Mouse (Mus musculus) heart, embryonic 13.5 days (tissue): ENCODE data around the gene Gzmb. TPM values are rescaled to one million over a fixed set of nuclear protein-coding genes. Genes with fewer than 3 reads are reported as not detected.
"Not testable (repeated sequence)": the region's sequence is repeated elsewhere in the genome, so short reads cannot be mapped to it uniquely, and the experiment has no call there.

ENCODE experiments used
- ATAC-seq: fragments of 200-750 bp; cut with Nextera tagmentation; 2 replicates; pipeline ENCODE4 v1.8.0; 2017; ENCODE audit warnings: moderate TSS enrichment; ENCODE audit not compliant: insufficient number of reproducible peaks, low FRiP score, low TSS enrichment; ENCODE audit errors: extremely low read depth
- H3K27ac ChIP-seq: fragments of 300-500 bp; sonication (generic); replicated peaks from 2 replicates; pipeline ENCODE4 v1.5.1; 2015; ENCODE audit warnings: moderate library complexity, mild to moderate bottlenecking, inconsistent platforms
- H3K27me3 ChIP-seq: fragments of 300-500 bp; sonication (generic); replicated peaks from 2 replicates; pipeline ENCODE4 v1.6.1; 2015; ENCODE audit warnings: mild to moderate bottlenecking, inconsistent platforms
- H3K36me3 ChIP-seq: fragments of 300-500 bp; sonication (generic); 2 replicates; pipeline ENCODE4 v1.6.1; 2015; ENCODE audit warnings: mild to moderate bottlenecking, inconsistent platforms
- H3K4me1 ChIP-seq: fragments of 300-500 bp; sonication (generic); 2 replicates; pipeline ENCODE4 v1.6.1; 2015; ENCODE audit warnings: inconsistent platforms
- H3K4me2 ChIP-seq: fragments of 300-500 bp; sonication (generic); 2 replicates; pipeline ENCODE4 v1.6.1; 2015; ENCODE audit warnings: inconsistent platforms, mild to moderate bottlenecking, moderate library complexity
- H3K4me3 ChIP-seq: fragments of 300-500 bp; sonication (generic); 2 replicates; pipeline ENCODE4 v1.5.1; 2015; ENCODE audit warnings: moderate library complexity, mild to moderate bottlenecking, inconsistent platforms
- H3K9ac ChIP-seq: fragments of 300-500 bp; sonication (generic); 2 replicates; pipeline ENCODE4 v1.6.1; 2015; ENCODE audit warnings: inconsistent platforms, mild to moderate bottlenecking, moderate library complexity
- H3K9me3 ChIP-seq: fragments of 300-500 bp; sonication (generic); 2 replicates; pipeline ENCODE4 v1.6.1; 2016; ENCODE audit warnings: inconsistent platforms
- WGBS: fragments of 180-500 bp; shearing (Covaris S2); methylation state at CpG from one replicate; pipeline ENCODE4 v1.1.7; 2015; ENCODE audit warnings: mixed read lengths; 5-methylcytosine and 5-hydroxymethylcytosine counted together
- polyA plus RNA-seq: library from polyadenylated mRNA; unstranded; fragments of >200 nt; fragmentation: Nextera tagmentation; extraction: Ambion mirVana; gene quantifications from 2 replicates; pipeline ENCODE4 v1.2.1, GENCODE M21; 2015

Gzmb gene
- 0.23 TPM in 1 of 2 replicates, not detected in the other for polyA plus RNA-seq

DNA sequence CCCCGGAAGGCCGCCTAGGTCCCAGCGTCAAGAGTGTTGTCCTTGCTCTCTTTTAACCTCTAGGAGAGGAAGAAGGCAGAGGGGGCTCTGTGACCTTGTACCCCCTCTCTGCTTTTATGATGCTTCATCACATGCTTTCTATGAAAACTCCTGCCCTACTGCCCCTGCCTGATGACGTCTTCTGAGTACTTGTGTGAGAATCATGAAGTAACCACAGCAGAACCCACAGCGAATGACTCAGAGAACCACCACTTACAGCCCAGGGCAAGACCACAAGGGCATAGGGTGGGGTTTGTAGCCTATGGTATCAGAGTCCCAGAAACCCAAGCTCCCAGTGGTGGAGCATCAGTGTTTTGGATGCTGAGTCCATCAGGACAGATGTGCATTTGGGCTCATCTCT is at the start of gene Gzmb:
TSS of gene Gzmb (minus strand) at position 108 of the 400 bp plus-strand sequence.
- Histone ChIP-seq H3K9ac (no peak within 1 kb of the TSS), H3K27ac (no peak within 1 kb of the TSS), H3K9me3 (no peaks in the 10 kb centered on the region), H3K4me3 (no peak within 1 kb of the TSS), H3K27me3 (no peaks in the 10 kb centered on the region), H3K4me1 (no peaks in the 10 kb centered on the region), H3K4me2 (no peak within 1 kb of the TSS), H3K36me3 (no peaks in the 10 kb centered on the region)
- ATAC-seq = no peak
- 80% methylated on average over 5 of the region's 5 CpGs for WGBS

- not testable (repeated sequence) for H3K9me3 ChIP-seq, ATAC-seq, H3K4me1 ChIP-seq, H3K27me3 ChIP-seq, H3K4me3 ChIP-seq, H3K9ac ChIP-seq, H3K27ac ChIP-seq, H3K36me3 ChIP-seq, H3K4me2 ChIP-seq
These were observed 49.7 kb upstream of the Gzmb start for GRCm38 (mm10) chr14:56311801-56312200.

- Histone ChIP-seq H3K36me3 (no peaks in the 10 kb centered on the region), H3K4me2 (no peak overlapping the region), H3K27me3 (no peaks in the 10 kb centered on the region), H3K4me3 (no peak overlapping the region), H3K9ac (no peak overlapping the region), H3K4me1 (no peaks in the 10 kb centered on the region), H3K9me3 (no peaks in the 10 kb centered on the region), H3K27ac (no peak overlapping the region)
- no peak for ATAC-seq
- WGBS = 70% methylated on average over 9 of the region's 9 CpGs
These were observed 48.2 kb upstream of the Gzmb start for GRCm38 (mm10) chr14:56310238-56310637.

- under 1% methylated on average over 4 of the region's 4 CpGs for WGBS
- Histone ChIP-seq H3K36me3 (no peaks in the 10 kb centered on the region), H3K4me3 (no peak overlapping the region), H3K4me1 (no peaks in the 10 kb centered on the region), H3K27me3 (no peaks in the 10 kb centered on the region), H3K9me3 (no peaks in the 10 kb centered on the region), H3K27ac (no peak overlapping the region), H3K4me2 (peak overlapping the region; percentile 25; the same call in 1 of the 2 replicates), H3K9ac (no peak overlapping the region)
- no peak for ATAC-seq
These were observed 42.1 kb upstream of the Gzmb start for GRCm38 (mm10) chr14:56304149-56304548.

DNA sequence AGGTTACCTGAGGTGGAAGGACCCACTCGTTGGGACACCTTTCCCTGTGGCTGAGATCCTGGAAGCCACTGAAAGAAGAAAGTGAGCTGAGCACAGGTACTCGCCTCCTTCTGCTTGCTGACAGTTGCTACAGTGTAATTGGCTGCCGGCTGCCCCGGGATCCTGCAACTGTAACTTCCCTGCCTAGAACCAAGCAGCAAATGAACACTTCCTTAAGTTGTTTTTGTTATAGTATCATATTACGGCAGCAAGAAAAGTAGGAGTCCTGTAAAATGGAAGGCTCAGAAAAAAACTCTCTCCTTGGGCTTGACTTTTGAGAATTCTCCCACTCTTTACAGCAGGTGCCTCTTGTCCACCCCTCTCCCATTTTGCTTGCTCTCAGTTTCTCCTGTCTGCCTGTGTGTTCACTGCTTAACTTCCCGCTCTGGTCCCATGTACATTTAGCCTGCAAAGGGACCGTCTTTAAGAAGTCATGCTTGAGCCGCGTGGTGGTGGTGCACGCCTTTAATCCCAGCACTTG is 41.5 kb upstream of the Gzmb start:
- Histone ChIP-seq H3K27me3 (no peaks in the 10 kb centered on the region), H3K4me3 (no peak overlapping the region), H3K4me1 (no peaks in the 10 kb centered on the region), H3K4me2 (peak overlapping the region; percentile 25), H3K9ac (no peak overlapping the region), H3K27ac (no peak overlapping the region), H3K9me3 (no peaks in the 10 kb centered on the region), H3K36me3 (no peaks in the 10 kb centered on the region)
- WGBS = 48% methylated on average over 10 of the region's 10 CpGs
- ATAC-seq = no peak

DNA sequence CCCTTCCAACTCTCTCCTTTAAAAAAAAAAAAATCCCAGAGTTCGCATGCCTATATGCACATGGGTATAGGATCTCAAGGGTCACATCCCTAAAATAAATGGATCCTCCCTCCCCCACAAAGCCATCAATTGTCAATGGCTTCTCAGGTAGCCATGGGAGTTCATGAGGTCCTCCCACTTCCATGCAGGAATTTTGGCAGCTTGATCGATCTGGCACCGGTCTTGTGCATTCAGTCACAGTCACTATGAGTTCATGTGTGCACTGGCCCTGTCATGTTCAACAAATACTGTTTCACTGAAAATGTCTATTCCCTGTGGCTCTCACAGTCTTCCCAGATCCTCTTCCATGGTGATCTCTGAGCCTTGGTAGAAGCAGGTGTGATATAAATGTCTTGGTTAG is 40.0 kb upstream of the Gzmb start:
- H3K4me2 ChIP-seq = no peak overlapping the region
- no peaks in the 10 kb centered on the region for H3K9me3 ChIP-seq

DNA sequence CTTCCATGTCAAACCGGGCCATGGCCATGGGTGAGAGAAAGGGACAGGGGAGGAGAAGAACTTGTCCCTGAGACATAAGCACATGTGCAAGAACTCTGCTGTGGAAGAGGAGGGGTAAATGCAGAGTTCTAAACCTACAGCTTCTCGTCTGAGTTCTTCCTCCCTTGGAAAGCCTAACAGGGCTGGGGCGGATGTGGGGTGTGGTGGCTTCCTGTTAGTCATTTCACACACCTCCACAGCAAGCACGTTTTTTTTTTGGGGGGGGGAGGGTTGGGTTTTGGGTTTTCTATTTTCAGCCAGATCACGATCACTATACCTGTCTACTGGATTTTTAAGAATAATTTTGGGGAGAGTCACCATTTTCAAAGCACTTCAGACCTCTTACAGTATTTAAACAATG is 34.7 kb upstream of the Gzmb start:
- ATAC-seq = no peak
- Histone ChIP-seq H3K27me3 (no peaks in the 10 kb centered on the region), H3K4me3 (no peak overlapping the region), H3K9ac (no peak overlapping the region), H3K36me3 (no peaks in the 10 kb centered on the region), H3K4me1 (no peaks in the 10 kb centered on the region), H3K9me3 (no peaks in the 10 kb centered on the region), H3K27ac (no peak overlapping the region), H3K4me2 (no peak overlapping the region)
- WGBS = 65% methylated on average over 5 of the region's 5 CpGs

More for the DNA sequence above, 40.0 kb upstream of the Gzmb start:
- ATAC-seq = no peak
- no peak overlapping the region for H3K4me3 ChIP-seq
- H3K9ac ChIP-seq = no peak overlapping the region
- H3K27ac ChIP-seq = no peak overlapping the region
- H3K27me3 ChIP-seq = no peaks in the 10 kb centered on the region
- H3K36me3 ChIP-seq = no peaks in the 10 kb centered on the region
- WGBS = 94% methylated on average over 3 of the region's 3 CpGs
- H3K4me1 ChIP-seq = no peaks in the 10 kb centered on the region

DNA sequence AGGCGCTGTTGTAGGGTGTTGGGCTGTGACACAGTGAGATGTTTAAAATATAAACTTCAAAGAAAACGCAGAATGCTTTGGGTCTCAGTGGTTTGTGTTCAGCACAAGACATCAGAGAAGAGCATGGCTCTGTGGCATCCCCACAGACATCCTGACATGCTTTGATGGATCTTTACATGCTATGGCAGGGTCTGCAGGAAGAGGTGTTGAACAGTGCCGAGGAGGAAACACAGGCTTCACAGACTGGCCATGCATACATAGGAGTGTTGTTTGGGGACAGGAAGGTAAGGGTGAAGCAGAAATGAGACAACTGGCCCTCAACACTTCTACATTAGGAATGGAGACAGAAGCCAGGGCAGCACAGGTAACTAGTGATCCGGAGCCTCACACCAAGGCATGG is 34.0 kb upstream of the Gzmb start:
- 76% methylated on average over 4 of the region's 4 CpGs for WGBS
- Histone ChIP-seq H3K9ac (no peak overlapping the region), H3K27ac (no peak overlapping the region), H3K4me2 (no peak overlapping the region), H3K36me3 (no peaks in the 10 kb centered on the region), H3K9me3 (no peaks in the 10 kb centered on the region), H3K4me1 (no peaks in the 10 kb centered on the region), H3K4me3 (no peak overlapping the region), H3K27me3 (no peaks in the 10 kb centered on the region)
- ATAC-seq = no peak

GRCm38 (mm10) chr14:56293146-56293545 is 31.1 kb upstream of the Gzmb start:
- no peak for ATAC-seq
- Histone ChIP-seq H3K9ac (no peak overlapping the region), H3K27me3 (no peaks in the 10 kb centered on the region), H3K4me1 (no peaks in the 10 kb centered on the region), H3K9me3 (no peaks in the 10 kb centered on the region), H3K27ac (no peak overlapping the region), H3K4me3 (no peak overlapping the region), H3K4me2 (no peak overlapping the region), H3K36me3 (no peaks in the 10 kb centered on the region)

DNA sequence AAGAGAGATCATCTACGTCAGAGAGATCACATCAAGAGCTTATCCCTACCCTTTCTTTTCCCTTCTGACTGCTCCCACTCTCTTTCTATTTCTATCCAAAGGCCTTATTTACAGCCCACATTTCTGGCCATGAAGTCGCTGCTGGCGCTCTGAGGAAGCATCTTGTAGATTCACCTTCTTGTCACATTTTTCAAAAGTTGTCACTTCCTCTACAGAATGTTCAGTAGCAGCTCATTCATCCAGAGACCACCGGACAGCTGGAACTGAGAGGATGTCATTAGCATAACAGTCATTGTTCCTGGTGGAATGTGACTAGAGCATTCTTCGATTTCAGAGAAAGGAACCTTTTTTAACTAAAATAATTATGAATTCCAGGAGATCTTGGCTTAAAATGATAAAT is 26.6 kb upstream of the Gzmb start:
- no peak overlapping the region for H3K4me2 ChIP-seq
- H3K36me3 ChIP-seq = no peaks in the 10 kb centered on the region
- WGBS = 48% methylated on average over 5 of the region's 5 CpGs
- no peaks in the 10 kb centered on the region for H3K4me1 ChIP-seq
- no peak for ATAC-seq
- H3K4me3 ChIP-seq = no peak overlapping the region
- H3K27ac ChIP-seq = no peak overlapping the region
- no peaks in the 10 kb centered on the region for H3K27me3 ChIP-seq
- H3K9ac ChIP-seq = no peak overlapping the region
- H3K9me3 ChIP-seq = no peaks in the 10 kb centered on the region

DNA sequence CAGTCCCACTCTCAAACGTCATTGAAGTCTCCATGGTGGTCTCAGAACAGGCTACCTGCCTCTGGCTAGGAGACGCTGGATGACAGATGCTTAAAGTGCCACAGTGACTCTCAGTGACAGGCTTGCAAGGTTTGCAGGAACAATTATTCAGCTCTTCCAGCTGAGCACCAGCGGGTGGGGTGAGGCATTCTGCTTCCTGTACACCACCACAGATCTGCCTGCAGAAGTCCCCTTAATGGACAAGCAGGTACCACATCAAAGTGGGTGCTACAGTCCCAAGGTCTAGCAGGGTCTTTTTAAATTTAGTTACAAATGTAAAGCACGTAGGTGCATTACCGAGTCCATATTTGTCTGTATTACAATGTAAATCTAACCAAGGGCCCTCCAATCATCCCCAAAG is 25.7 kb upstream of the Gzmb start:
- H3K27ac ChIP-seq = no peak overlapping the region
- H3K9ac ChIP-seq = no peak overlapping the region
- no peaks in the 10 kb centered on the region for H3K36me3 ChIP-seq
- H3K9me3 ChIP-seq = no peaks in the 10 kb centered on the region
- no peak for ATAC-seq
- H3K4me2 ChIP-seq = no peak overlapping the region
- WGBS = 54% methylated on average over 5 of the region's 5 CpGs
- no peaks in the 10 kb centered on the region for H3K4me1 ChIP-seq
- H3K27me3 ChIP-seq = no peaks in the 10 kb centered on the region
- H3K4me3 ChIP-seq = no peak overlapping the region

DNA sequence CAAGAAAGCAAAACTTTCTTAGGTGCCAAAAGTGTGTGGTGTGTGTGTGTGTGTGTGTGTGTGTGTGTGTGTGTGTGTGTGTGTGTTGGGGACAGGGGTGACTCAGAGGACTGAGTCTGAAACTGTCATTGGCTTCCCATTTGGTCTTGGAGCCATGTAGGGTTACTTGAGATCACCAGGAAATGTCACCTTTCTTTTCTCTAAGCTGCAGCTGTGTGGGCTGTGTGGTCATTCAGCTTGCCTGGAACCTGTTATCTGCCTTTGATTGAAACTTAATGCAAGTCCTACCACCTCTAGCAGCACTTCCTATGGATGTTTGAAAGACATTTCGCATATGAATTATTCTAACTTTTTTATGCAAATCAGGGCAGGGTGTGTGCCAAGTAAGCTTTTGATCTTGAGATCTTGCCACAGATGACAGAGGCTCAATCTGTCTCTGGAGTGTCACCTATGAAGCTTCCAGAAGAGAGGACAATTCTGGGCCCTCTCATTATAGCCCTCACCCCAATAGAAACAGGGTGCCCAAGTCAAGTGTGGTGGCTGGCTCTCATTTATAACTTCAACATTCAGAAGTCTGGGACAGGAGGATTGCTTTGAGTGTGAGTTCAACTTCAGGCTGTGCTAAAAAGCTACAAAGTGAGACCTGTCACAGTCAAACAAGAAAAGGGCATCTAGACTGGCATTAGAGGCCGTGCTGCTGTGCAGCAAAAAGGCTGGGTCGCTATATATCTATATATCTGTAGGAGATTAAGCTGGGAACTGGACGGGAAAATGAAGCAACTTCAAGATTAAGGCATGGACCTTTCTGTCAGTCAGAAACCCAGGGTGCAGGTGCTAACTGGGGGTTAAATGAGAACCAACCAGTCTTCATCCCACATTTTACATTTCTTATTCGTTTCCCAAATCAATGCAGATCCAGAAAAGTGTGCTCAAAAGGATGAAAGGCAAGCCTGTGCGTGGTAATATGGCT is 22.6 kb upstream of the Gzmb start:
- no peaks in the 10 kb centered on the region for H3K36me3 ChIP-seq
- no peaks in the 10 kb centered on the region for H3K9me3 ChIP-seq
- no peak overlapping the region for H3K4me3 ChIP-seq
- H3K9ac ChIP-seq = no peak overlapping the region
- H3K27me3 ChIP-seq = 0 out of 2 replicates have a peak, but pooled peaks cover 6% of the 10 kb centered on the region
- no peak overlapping the region for H3K4me2 ChIP-seq
- H3K27ac ChIP-seq = no peak overlapping the region
- no peaks in the 10 kb centered on the region for H3K4me1 ChIP-seq
- ATAC-seq = no peak
- WGBS = 65% methylated on average over 6 of the region's 6 CpGs
